Mouse (Mus musculus) naive thymus-derived CD4-positive, alpha-beta T cell, adult 2 months (primary cell): ENCODE measurements at regions not wholly inside any gene's neighbourhood (a gene's known extent, or its start where the extent isn't known, plus 50 kb on each side); places are given as distances from the start of the nearest gene placed in this dataset.
A peak's percentile ranks its signal among the peaks of the same experiment; 100 is the strongest.

Experiments used
- DNase-seq: peaks from one replicate; pipeline ENCODE4 v3.0.0-alpha.2; 2011; ENCODE audit warnings: low read depth

DNA sequence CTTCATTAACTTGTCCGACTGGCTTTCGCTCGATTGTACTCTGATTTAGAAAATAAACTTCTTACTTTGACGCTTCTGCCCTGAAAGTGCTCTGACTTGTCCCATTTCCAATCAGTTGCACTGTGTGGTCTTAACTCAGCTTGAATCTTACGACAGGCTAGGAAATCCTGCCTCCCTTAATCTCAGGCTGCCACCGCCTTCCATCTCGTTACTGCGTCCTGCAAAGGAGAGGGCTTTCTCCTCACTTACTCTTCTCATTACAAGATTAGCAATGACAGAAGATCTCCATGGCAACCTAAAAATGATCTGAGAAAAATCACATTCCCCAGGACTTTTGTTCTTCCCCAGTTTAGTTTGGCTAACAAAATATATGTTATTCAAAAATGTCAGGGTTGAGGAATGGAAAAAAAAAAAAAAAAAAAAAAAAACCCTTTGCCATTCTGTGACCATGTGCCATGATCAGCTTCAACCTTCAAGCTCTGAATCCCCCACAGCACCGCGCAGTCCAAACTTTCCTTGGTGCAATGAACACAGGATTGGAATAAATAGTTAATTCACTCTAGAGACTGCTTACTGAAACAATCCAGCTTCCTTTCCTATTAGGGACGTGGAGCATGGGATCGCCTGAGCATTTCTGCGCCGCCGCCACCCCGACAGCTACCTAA, 494.1 kb downstream of the Lmo4 start:
- no peak for DNase-seq

- no peak for DNase-seq
Observed at GRCm38 (mm10) chr3:143706679-143707078, 498.3 kb downstream of the Lmo4 start.

DNA sequence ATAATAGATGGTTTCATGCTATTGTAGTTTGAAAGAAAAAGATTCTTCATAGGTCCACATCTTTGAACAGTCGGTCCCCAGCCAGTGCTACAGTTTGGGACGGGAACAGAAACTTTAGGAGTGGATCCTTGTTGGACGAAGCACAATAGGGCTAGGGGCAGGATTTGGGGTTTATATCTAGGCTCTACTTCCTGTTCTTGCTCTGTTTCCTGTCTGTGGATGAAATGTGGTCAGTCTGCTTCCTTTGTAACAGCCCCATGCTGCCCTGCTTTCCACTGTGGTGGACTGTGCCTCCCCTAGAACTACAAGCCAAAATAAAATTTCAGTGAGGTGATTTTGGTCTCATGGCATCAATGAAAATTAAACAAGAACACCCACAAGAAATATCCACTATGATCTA, 510.2 kb downstream of the Lmo4 start:
- DNase-seq: no peak

DNA sequence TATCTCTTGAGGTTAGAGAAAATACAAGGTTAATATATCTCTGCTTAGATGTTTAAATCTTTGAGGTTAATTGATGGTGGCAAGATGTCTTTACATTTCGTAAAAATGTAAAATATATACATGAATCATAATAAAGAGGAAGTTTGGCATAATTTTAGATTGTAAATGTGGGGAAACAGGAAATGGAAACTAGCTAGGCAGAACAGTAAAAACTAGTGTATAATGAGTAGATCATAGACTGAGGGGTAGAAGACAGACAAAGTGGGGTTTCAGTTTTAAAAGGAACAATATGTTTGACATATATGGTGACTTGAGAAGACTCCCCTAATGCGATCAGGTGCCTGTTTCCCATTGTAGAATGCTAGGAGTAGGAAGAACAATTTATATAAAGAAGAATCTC, 519.3 kb downstream of the Lmo4 start:
- no peak for DNase-seq

DNA sequence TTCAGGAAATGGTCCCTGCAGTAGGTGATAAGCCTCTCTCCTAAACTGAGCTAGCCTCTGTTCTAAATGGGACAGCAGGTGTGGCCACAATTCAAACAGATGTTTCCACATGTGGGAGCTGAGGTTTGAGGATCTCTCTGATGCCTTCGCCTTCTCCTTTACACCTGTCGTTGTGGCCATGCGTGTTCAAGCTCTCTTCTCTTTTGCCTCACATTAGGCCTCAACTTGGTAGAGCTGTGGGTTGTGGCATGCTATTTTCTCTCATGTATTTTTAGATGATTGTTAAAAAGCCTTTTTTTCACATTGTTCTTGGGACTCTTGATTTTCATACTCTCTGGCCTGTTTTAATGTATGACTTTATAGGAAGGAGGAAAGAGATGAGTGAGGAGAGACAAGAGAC, 526.8 kb downstream of the Lmo4 start:
- DNase-seq: no peak

GRCm38 (mm10) chr3:143674855-143675254, 530.2 kb downstream of the Lmo4 start:
- DNase-seq: no peak

DNA sequence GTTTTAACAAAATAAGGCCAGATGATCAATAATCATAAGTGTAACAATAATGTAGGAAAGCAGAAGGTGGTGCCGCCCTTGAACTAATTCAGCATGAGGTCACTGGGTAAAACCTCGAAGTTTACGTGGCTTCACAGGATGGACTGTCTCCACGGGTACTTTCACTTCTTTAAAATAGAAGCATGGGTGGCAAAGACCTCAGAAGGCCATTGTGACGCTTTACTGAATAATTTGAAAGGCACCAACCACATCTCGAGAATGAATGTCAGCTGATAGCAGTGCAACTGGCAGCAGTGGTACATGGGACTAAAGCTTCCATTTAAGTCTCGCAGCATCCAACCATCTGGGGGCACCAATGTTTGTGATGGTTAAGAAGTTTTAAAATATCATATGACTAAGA, 530.6 kb downstream of the Lmo4 start:
- DNase-seq: no peak

- DNase-seq: no peak
Observed at GRCm38 (mm10) chr3:143662041-143662685, 542.9 kb downstream of the Lmo4 start.

DNA sequence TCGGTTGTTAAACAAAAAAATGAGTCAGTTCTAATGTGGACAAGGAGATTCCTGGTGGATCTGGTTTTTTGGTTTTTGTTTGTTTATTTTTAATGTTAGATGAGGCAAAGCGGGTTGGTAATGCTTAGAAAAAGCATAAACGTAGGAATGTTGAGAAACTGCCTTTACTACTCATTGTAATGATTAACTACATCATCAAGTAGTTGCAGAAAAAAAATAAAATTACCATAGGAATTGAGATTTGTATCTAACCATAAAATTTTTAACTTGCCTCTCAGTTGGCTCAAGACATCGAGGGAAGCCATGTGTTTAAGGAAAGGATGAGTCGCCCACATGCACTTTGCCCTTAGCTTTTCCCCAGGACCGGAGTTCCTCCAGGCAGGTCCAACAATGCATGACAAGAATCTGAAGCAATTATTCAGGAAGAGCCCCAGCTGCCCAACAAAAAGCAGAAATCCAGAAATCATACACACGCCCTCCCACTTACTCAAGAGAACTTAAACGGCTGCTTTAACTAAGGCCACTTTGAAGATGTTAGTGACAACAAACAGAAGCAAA, 545.5 kb downstream of the Lmo4 start:
- DNase-seq: no peak

GRCm38 (mm10) chr3:143647237-143647636, 557.8 kb downstream of the Lmo4 start:
- DNase-seq: no peak

- DNase-seq: peak; percentile 65
Observed at GRCm38 (mm10) chr3:143646836-143647235, 558.2 kb downstream of the Lmo4 start.

- DNase-seq: no peak
Observed at GRCm38 (mm10) chr3:143633036-143633435, 572.0 kb downstream of the Lmo4 start.

- DNase-seq: no peak
Observed at GRCm38 (mm10) chr3:143631183-143631582, 573.8 kb downstream of the Lmo4 start.

- DNase-seq: no peak
Observed at GRCm38 (mm10) chr3:143624906-143625305, 580.1 kb downstream of the Lmo4 start.

- no peak for DNase-seq
Observed at GRCm38 (mm10) chr3:143622275-143622674, 582.7 kb downstream of the Lmo4 start.

- DNase-seq: no peak
Observed at GRCm38 (mm10) chr3:143619125-143619524, 585.9 kb downstream of the Lmo4 start.

DNA sequence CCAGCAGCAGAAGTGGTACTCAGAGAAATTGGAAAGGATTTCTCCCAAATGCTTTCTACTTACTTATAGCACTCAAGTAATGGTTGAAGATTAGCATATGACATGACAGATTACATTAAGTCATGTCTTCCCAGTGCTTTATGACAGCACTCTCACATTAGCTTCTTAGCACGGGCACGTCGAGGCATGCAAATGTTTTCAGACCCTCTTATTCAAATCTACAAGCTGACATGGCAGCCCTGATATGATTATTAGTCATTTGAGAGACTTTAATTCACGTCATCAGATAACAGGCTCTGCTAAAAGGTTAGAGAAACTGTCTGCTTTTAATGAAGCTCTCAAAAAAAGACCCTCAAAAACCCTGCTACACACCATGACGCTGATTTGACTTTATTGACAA, 590.1 kb downstream of the Lmo4 start:
- no peak for DNase-seq

GRCm38 (mm10) chr3:143614004-143614403, 591.0 kb downstream of the Lmo4 start:
- DNase-seq: no peak

- DNase-seq: no peak
Observed at GRCm38 (mm10) chr3:143609673-143610072, 595.3 kb downstream of the Lmo4 start.

DNA sequence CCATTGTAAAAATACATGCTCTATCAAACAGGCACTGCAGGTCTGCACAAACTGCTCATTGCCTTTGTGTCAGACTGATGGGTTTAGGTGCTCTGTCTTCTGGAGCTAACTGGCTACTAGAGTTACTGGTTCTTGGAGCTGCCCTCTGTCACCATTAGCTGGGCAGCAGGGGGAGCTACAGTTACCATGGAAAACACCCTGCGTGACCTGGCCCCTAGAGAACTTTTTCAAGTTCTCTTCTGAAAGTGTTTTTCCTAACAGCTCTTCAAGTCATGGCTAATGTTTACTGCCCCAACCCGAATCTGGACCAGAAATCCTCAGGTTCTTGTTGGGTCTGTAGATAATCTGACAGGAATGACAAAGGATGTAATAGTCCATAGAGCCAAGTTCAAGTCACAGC, 605.9 kb downstream of the Lmo4 start:
- peak; percentile 52 for DNase-seq

- no peak for DNase-seq
Observed at GRCm38 (mm10) chr3:143596949-143597593, 607.9 kb downstream of the Lmo4 start.

DNA sequence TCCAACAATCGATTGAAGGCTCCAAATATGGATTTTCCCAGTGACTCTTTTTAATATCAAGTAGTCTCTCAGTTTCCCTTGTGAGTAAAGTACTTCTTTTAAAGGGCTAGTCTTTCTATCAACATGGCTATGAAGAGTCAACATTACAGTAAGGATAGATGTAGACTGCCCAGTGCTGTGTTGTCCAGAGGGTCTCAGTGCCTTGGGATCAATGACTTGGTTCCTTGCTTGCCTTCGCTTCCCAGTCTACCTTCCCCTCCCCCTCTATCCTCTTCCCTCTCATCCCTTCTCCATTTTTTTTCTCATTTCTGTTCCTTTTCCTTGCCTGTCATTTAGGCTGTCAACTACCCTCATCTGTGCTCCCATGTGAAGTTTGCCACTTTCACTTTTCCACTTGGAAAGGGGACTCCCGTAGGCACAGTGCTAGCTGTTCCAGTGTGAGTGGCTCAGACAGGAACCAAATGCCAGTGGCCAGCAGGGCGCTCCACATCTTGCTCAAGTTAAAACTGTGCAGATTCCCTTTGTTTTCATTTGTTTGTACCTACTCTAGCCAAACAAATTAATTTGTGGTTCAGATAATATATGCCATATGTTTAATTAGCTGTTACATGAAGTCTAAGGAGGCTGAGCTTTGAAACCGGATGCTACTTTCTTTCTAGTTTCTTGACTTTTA, 608.9 kb downstream of the Lmo4 start:
- no peak for DNase-seq

- no peak for DNase-seq
Observed at GRCm38 (mm10) chr3:143595081-143595480, 609.9 kb downstream of the Lmo4 start.
